In genomic region chr17:29267931-29268681, GRCm38 (mm10) we compare ENCODE assay signal across 8 mouse cellular contexts. TPM values are rescaled to one million over a fixed set of nuclear protein-coding genes. Genes with fewer than 3 reads are reported as not detected.
DNase-seq lines count a peak whose midpoint lies in the region; ATAC-seq and TF ChIP-seq lines count a peak whose summit lies in the region.

No protein-coding gene starts in this region.

- peaks cover 20% of the 10 kb centered on the region for H3K4me1 ChIP-seq in lung, embryonic 15.5 days
- H3K4me1 ChIP-seq in forebrain, postnatal 0 days (ENCODE audit: insufficient read depth), result peaks cover 19% of the 10 kb centered on the region
- peaks cover 30% of the 10 kb centered on the region for H3K4me1 ChIP-seq in limb, embryonic 13.5 days
- H3K4me1 ChIP-seq in neural tube, embryonic 15.5 days, result peaks cover 28% of the 10 kb centered on the region

- peak overlapping the region; percentile 91 for H3K27ac ChIP-seq in lung, embryonic 15.5 days
- H3K27ac ChIP-seq in forebrain, postnatal 0 days (ENCODE audit: low read depth, low read length), result peak overlapping the region; percentile 54; the same call in 1 of the 2 replicates
- H3K27ac ChIP-seq in limb, embryonic 13.5 days, result peak overlapping the region; percentile 49; the same call in 1 of the 2 replicates
- H3K27ac ChIP-seq in neural tube, embryonic 15.5 days (replicated peaks), result peak overlapping the region; percentile 85

- intact Hi-C loops in gastrocnemius, postnatal 14 days (cut with DNase I; ENCODE audit: low total_unique reads), result no loop called here

- ATAC-seq in lung, embryonic 15.5 days (ENCODE audit: borderline replicate concordance, extremely low read depth, low FRiP score, low TSS enrichment), result peak; percentile 19; the same call in 1 of the 2 replicates
- no peak for ATAC-seq in forebrain, postnatal 0 days
- ATAC-seq in limb, embryonic 13.5 days (ENCODE audit: low FRiP score, low read depth), result peak; percentile 21; the same call in 1 of the 2 replicates
- ATAC-seq in neural tube, embryonic 15.5 days (ENCODE audit: low FRiP score), result 0 out of 2 replicates have a peak, but pooled peaks have one; percentile 9

- no peak for TF ChIP-seq CTCF in forebrain, postnatal 0 days (IDR thresholded peaks at IDR 0.05; ENCODE audit: low read depth)

- peak overlapping the region; percentile 41 for H3K9ac ChIP-seq in lung, embryonic 15.5 days
- H3K9ac ChIP-seq in forebrain, postnatal 0 days, result peak overlapping the region; percentile 90
- peak overlapping the region; percentile 94 for H3K9ac ChIP-seq in limb, embryonic 13.5 days
- H3K9ac ChIP-seq in neural tube, embryonic 15.5 days (replicated peaks), result peak overlapping the region; percentile 31; the same call in 1 of the 2 replicates

- no peaks in the 10 kb centered on the region for H3K27me3 ChIP-seq in lung, embryonic 15.5 days
- H3K27me3 ChIP-seq in forebrain, postnatal 0 days (ENCODE audit: insufficient read depth, low read length), result no peaks in the 10 kb centered on the region
- H3K27me3 ChIP-seq in limb, embryonic 13.5 days, result no peaks in the 10 kb centered on the region
- no peaks in the 10 kb centered on the region for H3K27me3 ChIP-seq in neural tube, embryonic 15.5 days (replicated peaks)

- H3K36me3 ChIP-seq in lung, embryonic 15.5 days, result no peaks in the 10 kb centered on the region
- H3K36me3 ChIP-seq in forebrain, postnatal 0 days (ENCODE audit: insufficient read depth), result no peaks in the 10 kb centered on the region
- no peaks in the 10 kb centered on the region for H3K36me3 ChIP-seq in limb, embryonic 13.5 days
- no peaks in the 10 kb centered on the region for H3K36me3 ChIP-seq in neural tube, embryonic 15.5 days

- H3K9me3 ChIP-seq in lung, embryonic 15.5 days, result no peaks in the 10 kb centered on the region
- no peaks in the 10 kb centered on the region for H3K9me3 ChIP-seq in forebrain, postnatal 0 days (ENCODE audit: low read length)
- H3K9me3 ChIP-seq in limb, embryonic 13.5 days, result no peaks in the 10 kb centered on the region
- H3K9me3 ChIP-seq in neural tube, embryonic 15.5 days (replicated peaks), result no peaks in the 10 kb centered on the region

- H3K4me3 ChIP-seq in lung, embryonic 15.5 days, result peak overlapping the region; percentile 64
- H3K4me3 ChIP-seq in forebrain, postnatal 0 days (ENCODE audit: low read depth, low read length), result peak overlapping the region; percentile 93
- peak overlapping the region; percentile 89 for H3K4me3 ChIP-seq in limb, embryonic 13.5 days
- H3K4me3 ChIP-seq in neural tube, embryonic 15.5 days (replicated peaks), result peak overlapping the region; percentile 76

- DNase-seq in lung, postnatal 14 days, result no peak
- no peak for DNase-seq in forebrain, postnatal 0 days
- no peak for DNase-seq in gastrocnemius, postnatal 14 days
- DNase-seq in gastrocnemius, postnatal 10 days, result no peak
- no peak for DNase-seq in left cerebral cortex, adult 8-10 months (ENCODE audit: low spot score in 2 of 2)

- H3K4me2 ChIP-seq in lung, embryonic 15.5 days, result peak overlapping the region; percentile 58
- peak overlapping the region; percentile 72 for H3K4me2 ChIP-seq in forebrain, postnatal 0 days (ENCODE audit: low read depth)
- H3K4me2 ChIP-seq in limb, embryonic 13.5 days (replicated peaks), result peak overlapping the region; percentile 71
- H3K4me2 ChIP-seq in neural tube, embryonic 15.5 days, result peak overlapping the region; percentile 71

- 45% methylated on average over 6 of the region's 6 CpGs for WGBS in lung, embryonic 15.5 days
- 63% methylated on average over 6 of the region's 6 CpGs for WGBS in forebrain, postnatal 0 days
- 59% methylated on average over 6 of the region's 6 CpGs for WGBS in limb, embryonic 13.5 days
- 58% methylated on average over 6 of the region's 6 CpGs for WGBS in neural tube, embryonic 15.5 days

RNA-seq across cellular contexts. Expression of gene BC004004, which starts 0.5 kb away (rescaled TPM):
- 79.2 and 83.2 TPM in 2 replicates for polyA plus RNA-seq in lung, embryonic 15.5 days (2015; fragmentation: Nextera tagmentation; extraction: Ambion mirVana)
- total RNA-seq in forebrain, postnatal 0 days (2014; rRNA removed), result 121 and 128 TPM in 2 replicates
- 153 and 174 TPM in 2 replicates for polyA plus RNA-seq in forebrain, postnatal 0 days (2015; fragmentation: Nextera tagmentation; extraction: Ambion mirVana)
- 65.1 and 69.7 TPM in 2 replicates for polyA plus RNA-seq in limb, embryonic 13.5 days (2015; fragmentation: Nextera tagmentation; extraction: Ambion mirVana)
- polyA plus RNA-seq in neural tube, embryonic 15.5 days (2015; fragmentation: Nextera tagmentation; extraction: Ambion mirVana), result 111 and 116 TPM in 2 replicates
- 100 to 1,000 TPM; 115 TPM for total RNA-seq in gastrocnemius, postnatal 14 days (2021)
- total RNA-seq in gastrocnemius, postnatal 10 days (2021), result 100 to 1,000 TPM; 115 to 118 TPM
- total RNA-seq in left cerebral cortex, adult 8-10 months (2022), result 100 to 1,000 TPM in 3 of 4 experiments, 10 to 100 TPM in 1; 98.1 to 131 (median 114) TPM

RNA-seq across cellular contexts. Expression of gene Ppil1, which starts 4.1 kb away (rescaled TPM):
- 169 and 174 TPM in 2 replicates for polyA plus RNA-seq in lung, embryonic 15.5 days (2015; fragmentation: Nextera tagmentation; extraction: Ambion mirVana)
- 67.8 and 79.7 TPM in 2 replicates for total RNA-seq in forebrain, postnatal 0 days (2014; rRNA removed)
- 103 and 106 TPM in 2 replicates for polyA plus RNA-seq in forebrain, postnatal 0 days (2015; fragmentation: Nextera tagmentation; extraction: Ambion mirVana)
- 155 and 162 TPM in 2 replicates for polyA plus RNA-seq in limb, embryonic 13.5 days (2015; fragmentation: Nextera tagmentation; extraction: Ambion mirVana)
- polyA plus RNA-seq in neural tube, embryonic 15.5 days (2015; fragmentation: Nextera tagmentation; extraction: Ambion mirVana), result 106 and 119 TPM in 2 replicates
- total RNA-seq in gastrocnemius, postnatal 14 days (2021), result 1 to 10 TPM; 8.4 to 9.7 TPM
- total RNA-seq in gastrocnemius, postnatal 10 days (2021), result 10 to 100 TPM; 11.4 to 12.4 TPM
- 10 to 100 TPM; 17.0 to 19.9 (median 19.5) TPM for total RNA-seq in left cerebral cortex, adult 8-10 months (2022)

RNA-seq across cellular contexts. Expression of gene Cpne5, which starts 30.1 kb away (rescaled TPM):
- polyA plus RNA-seq in lung, embryonic 15.5 days (2015; fragmentation: Nextera tagmentation; extraction: Ambion mirVana), result 3.9 and 5.1 TPM in 2 replicates
- total RNA-seq in forebrain, postnatal 0 days (2014; rRNA removed), result 46.2 and 60.0 TPM in 2 replicates
- polyA plus RNA-seq in forebrain, postnatal 0 days (2015; fragmentation: Nextera tagmentation; extraction: Ambion mirVana), result 48.6 and 61.6 TPM in 2 replicates
- polyA plus RNA-seq in limb, embryonic 13.5 days (2015; fragmentation: Nextera tagmentation; extraction: Ambion mirVana), result 10.4 and 12.7 TPM in 2 replicates
- 56.0 and 61.2 TPM in 2 replicates for polyA plus RNA-seq in neural tube, embryonic 15.5 days (2015; fragmentation: Nextera tagmentation; extraction: Ambion mirVana)
- total RNA-seq in gastrocnemius, postnatal 14 days (2021), result under 1 TPM; 0.07 to 0.39 TPM
- total RNA-seq in gastrocnemius, postnatal 10 days (2021), result under 1 TPM; 0.32 to 0.49 TPM
- 100 to 1,000 TPM; 167 to 193 (median 174) TPM for total RNA-seq in left cerebral cortex, adult 8-10 months (2022)

RNA-seq across cellular contexts. Expression of gene Pi16, which starts 49.4 kb away (rescaled TPM):
- polyA plus RNA-seq in lung, embryonic 15.5 days (2015; fragmentation: Nextera tagmentation; extraction: Ambion mirVana), result 1.9 and 2.4 TPM in 2 replicates
- total RNA-seq in forebrain, postnatal 0 days (2014; rRNA removed), result 3.5 and 5.7 TPM in 2 replicates
- polyA plus RNA-seq in forebrain, postnatal 0 days (2015; fragmentation: Nextera tagmentation; extraction: Ambion mirVana), result 1.7 and 2.0 TPM in 2 replicates
- 0.45 and 0.46 TPM in 2 replicates for polyA plus RNA-seq in limb, embryonic 13.5 days (2015; fragmentation: Nextera tagmentation; extraction: Ambion mirVana)
- polyA plus RNA-seq in neural tube, embryonic 15.5 days (2015; fragmentation: Nextera tagmentation; extraction: Ambion mirVana), result 2.8 TPM in 2 replicates
- 10 to 100 TPM; 25.4 to 37.9 TPM for total RNA-seq in gastrocnemius, postnatal 14 days (2021)
- total RNA-seq in gastrocnemius, postnatal 10 days (2021), result 10 to 100 TPM; 38.8 to 45.1 TPM
- 1 to 10 TPM; 1.2 to 1.6 (median 1.4) TPM for total RNA-seq in left cerebral cortex, adult 8-10 months (2022)

Comparison
In these comparisons a context has a peak if more than half of its experiments do, and no peak if none do; other contexts are left out.
1. H3K9ac ChIP-seq: peak in every context shown above with its lines; median percentile 94 in limb, embryonic 13.5 days; 90 in forebrain, postnatal 0 days; 41 in lung, embryonic 15.5 days; 31 in neural tube, embryonic 15.5 days.
2. RNA of gene Cpne5, which starts 30.1 kb away (total RNA-seq): 167 to 193 TPM in left cerebral cortex, adult 8-10 months and 46.2 to 60.0 TPM in forebrain, postnatal 0 days; 0.32 to 0.49 TPM in gastrocnemius, postnatal 10 days and 0.07 to 0.39 TPM in gastrocnemius, postnatal 14 days; every median in the first group is over 10 times any median in the second.
3. Peak in every context shown above with its lines, with median percentiles within 50 percentile points of each other: H3K27ac ChIP-seq, H3K4me2 ChIP-seq and H3K4me3 ChIP-seq.